Mouse (Mus musculus): ENCODE data around the gene Bfsp2. TPM values are rescaled to one million over a fixed set of nuclear protein-coding genes. Genes with fewer than 3 reads are reported as not detected.
A peak's percentile ranks its signal among the peaks of the same experiment; 100 is the strongest.

The Bfsp2 gene
- total RNA-seq, 2 experiments from 2014 or later, result 3.5 to 4.3 TPM

GRCm38 (mm10) chr9:103489883-103490282, 9.7 kb upstream of the Bfsp2 start:
- DNase-seq (ENCODE audit: low spot score in 2 of 2), result no peak
- intact Hi-C loops (cut with DNase I), result loop anchor here (2.0 to 5.0 kb wide), 4 partner anchors 107 to 507 kb away; partner anchors contain the start of gene Tmem108

GRCm38 (mm10) chr9:103489096-103489495, 8.9 kb upstream of the Bfsp2 start:
- intact Hi-C loops (cut with DNase I), result no loop called here
- no peak for DNase-seq (ENCODE audit: low spot score in 2 of 2)

- DNase-seq (ENCODE audit: low spot score in 2 of 2), result no peak
Measured at GRCm38 (mm10) chr9:103486262-103486661, 6.0 kb upstream of the Bfsp2 start.

GRCm38 (mm10) chr9:103485606-103486005, 5.4 kb upstream of the Bfsp2 start:
- DNase-seq (ENCODE audit: low spot score in 2 of 2), result no peak
- intact Hi-C loops (cut with DNase I), result no loop called here

More at GRCm38 (mm10) chr9:103486262-103486661, 6.0 kb upstream of the Bfsp2 start:
- intact Hi-C loops (cut with DNase I), result no loop called here

- DNase-seq (ENCODE audit: low spot score in 2 of 2), result no peak
- intact Hi-C loops (cut with DNase I), result no loop called here
Measured at GRCm38 (mm10) chr9:103480603-103481220, 492 bp upstream of the Bfsp2 start.

- intact Hi-C loops (cut with DNase I), result no loop called here
- no peak for DNase-seq (ENCODE audit: low spot score in 2 of 2)
Measured at GRCm38 (mm10) chr9:103475414-103475813, 4.8 kb downstream of the Bfsp2 start.

GRCm38 (mm10) chr9:103473915-103474688, 6.1 kb downstream of the Bfsp2 start:
- peak in 1 of 2 experiments; percentile 23 for DNase-seq (ENCODE audit: low spot score in 2 of 2)
- intact Hi-C loops (cut with DNase I), result loop anchor here (5.0 kb wide), 1 partner anchor 112 kb away; no protein-coding TSS in a partner anchor

- intact Hi-C loops (cut with DNase I), result loop anchor here (5.0 kb wide), 1 partner anchor 109 kb away; no protein-coding TSS in a partner anchor
Measured at GRCm38 (mm10) chr9:103471784-103472183, 8.4 kb downstream of the Bfsp2 start.

GRCm38 (mm10) chr9:103469516-103469915, 10.7 kb downstream of the Bfsp2 start:
- DNase-seq (ENCODE audit: low spot score in 2 of 2), result no peak
- intact Hi-C loops (cut with DNase I), result no loop called here

More at GRCm38 (mm10) chr9:103471784-103472183, 8.4 kb downstream of the Bfsp2 start:
- DNase-seq (ENCODE audit: low spot score in 2 of 2), result no peak

GRCm38 (mm10) chr9:103468911-103469310, 11.3 kb downstream of the Bfsp2 start:
- no peak for DNase-seq (ENCODE audit: low spot score in 2 of 2)
- intact Hi-C loops (cut with DNase I), result no loop called here

- intact Hi-C loops (cut with DNase I), result no loop called here
- no peak for DNase-seq (ENCODE audit: low spot score in 2 of 2)
Measured at GRCm38 (mm10) chr9:103465711-103466220, 14.5 kb downstream of the Bfsp2 start.

- intact Hi-C loops (cut with DNase I), result no loop called here
- DNase-seq (ENCODE audit: low spot score in 2 of 2), result no peak
Measured at GRCm38 (mm10) chr9:103465293-103465692, 14.9 kb downstream of the Bfsp2 start.

GRCm38 (mm10) chr9:103463833-103464232, 16.4 kb downstream of the Bfsp2 start:
- no peak for DNase-seq (ENCODE audit: low spot score in 2 of 2)
- intact Hi-C loops (cut with DNase I), result no loop called here

- intact Hi-C loops (cut with DNase I), result no loop called here
- DNase-seq (ENCODE audit: low spot score in 2 of 2), result no peak
Measured at GRCm38 (mm10) chr9:103459839-103460238, 20.4 kb downstream of the Bfsp2 start.

- intact Hi-C loops (cut with DNase I), result no loop called here
- DNase-seq (ENCODE audit: low spot score in 2 of 2), result no peak
Measured at GRCm38 (mm10) chr9:103459307-103459706, 20.9 kb downstream of the Bfsp2 start.

GRCm38 (mm10) chr9:103449651-103450050, 30.6 kb downstream of the Bfsp2 start:
- intact Hi-C loops (cut with DNase I), result no loop called here
- DNase-seq (ENCODE audit: low spot score in 2 of 2), result no peak

GRCm38 (mm10) chr9:103449092-103449491, 31.1 kb downstream of the Bfsp2 start:
- no peak for DNase-seq (ENCODE audit: low spot score in 2 of 2)
- intact Hi-C loops (cut with DNase I), result no loop called here

GRCm38 (mm10) chr9:103444656-103445055, 35.6 kb downstream of the Bfsp2 start:
- intact Hi-C loops (cut with DNase I), result no loop called here
- DNase-seq (ENCODE audit: low spot score in 2 of 2), result no peak

- DNase-seq (ENCODE audit: low spot score in 2 of 2), result no peak
- intact Hi-C loops (cut with DNase I), result no loop called here
Measured at GRCm38 (mm10) chr9:103443824-103444185, 36.4 kb downstream of the Bfsp2 start.

GRCm38 (mm10) chr9:103443121-103443823, 36.9 kb downstream of the Bfsp2 start:
- DNase-seq (ENCODE audit: low spot score in 2 of 2), result no peak
- intact Hi-C loops (cut with DNase I), result no loop called here
